Mouse (Mus musculus) spleen, adult 18-20 months (tissue): ENCODE results near the gene Nptx2.

Source experiments
- DNase-seq, 2 experiments: peaks; one replicate each; pipeline ENCODE4 v3.0.0; 2022; ENCODE audit warnings: mixed read lengths in 2 of 2

Gene Nptx2

GRCm38 (mm10) chr5:144585100-144585499, 39.4 kb downstream of the Nptx2 start:
- DNase-seq = no peak

- no peak for DNase-seq
Observed at GRCm38 (mm10) chr5:144591248-144591880, 45.7 kb downstream of the Nptx2 start.

GRCm38 (mm10) chr5:144594796-144595195, 49.1 kb downstream of the Nptx2 start:
- no peak for DNase-seq
